Mouse (Mus musculus) liver, embryonic 11.5 days (tissue): Measurements from ENCODE around the gene Synrg. TPM values are rescaled to one million over a fixed set of nuclear protein-coding genes. Genes with fewer than 3 reads are reported as not detected.

Experiments
- ATAC-seq: fragments of 200-750 bp; cut with Nextera tagmentation; replicated peaks from 2 replicates; pipeline ENCODE4 v1.8.0; 2017; ENCODE audit warnings: moderate number of reproducible peaks, mild to moderate bottlenecking, moderate TSS enrichment, moderate library complexity; ENCODE audit not compliant: low FRiP score
- DNase-seq: peaks from one replicate; pipeline ENCODE4 v3.0.0-alpha.2; 2017; ENCODE audit warnings: low spot score
- H3K27ac ChIP-seq: fragments of 300-500 bp; sonication (generic); 2 replicates; pipeline ENCODE4 v1.5.1; 2014; ENCODE audit warnings: mild to moderate bottlenecking, low read depth, low read length, control low read depth
- H3K27me3 ChIP-seq: fragments of 300-500 bp; sonication (generic); replicated peaks from 2 replicates; pipeline ENCODE4 v1.6.1; 2014; ENCODE audit warnings: low read length, mixed read lengths; ENCODE audit not compliant: control insufficient read depth, insufficient read depth
- H3K36me3 ChIP-seq: fragments of 300-500 bp; sonication (generic); 2 replicates; pipeline ENCODE4 v1.6.1; 2014; ENCODE audit warnings: mild to moderate bottlenecking, low read length, moderate library complexity, mixed read lengths; ENCODE audit not compliant: control insufficient read depth, insufficient read depth
- H3K4me1 ChIP-seq: fragments of 300-500 bp; sonication (generic); replicated peaks from 2 replicates; pipeline ENCODE4 v1.6.1; 2014; ENCODE audit warnings: low read length, mixed read lengths; ENCODE audit not compliant: control insufficient read depth, insufficient read depth
- H3K4me2 ChIP-seq: fragments of 300-500 bp; sonication (generic); 2 replicates; pipeline ENCODE4 v1.6.1; 2014; ENCODE audit warnings: mild to moderate bottlenecking, control low read depth, moderate library complexity
- H3K4me3 ChIP-seq: fragments of 300-500 bp; sonication (generic); 2 replicates; pipeline ENCODE4 v1.5.1; 2014; ENCODE audit warnings: low read depth, low read length, control low read depth
- H3K9ac ChIP-seq: fragments of 300-500 bp; sonication (generic); 2 replicates; pipeline ENCODE4 v1.6.1; 2014; ENCODE audit warnings: low read depth, low read length, control low read depth
- H3K9me3 ChIP-seq: fragments of 300-500 bp; sonication (generic); 2 replicates; pipeline ENCODE4 v1.6.1; 2016; ENCODE audit warnings: low read length, inconsistent platforms, mixed read lengths; ENCODE audit not compliant: control insufficient read depth
- WGBS: fragments of 180-500 bp; shearing (Covaris S2); extraction: QIAGEN DNeasy Blood & Tissue Kit; methylation state at CpG from one replicate; pipeline ENCODE4 v1.1.7; 2014; 5-methylcytosine and 5-hydroxymethylcytosine counted together
- polyA plus RNA-seq: library from polyadenylated mRNA; unstranded; fragments of >200 nt; fragmentation: Nextera tagmentation; extraction: Ambion mirVana; gene quantifications from 2 replicates; pipeline ENCODE4 v1.2.1, GENCODE M21; 2014

Gene Synrg
- polyA plus RNA-seq, 1 experiment from 2014 or later: 9.0 TPM

DNA sequence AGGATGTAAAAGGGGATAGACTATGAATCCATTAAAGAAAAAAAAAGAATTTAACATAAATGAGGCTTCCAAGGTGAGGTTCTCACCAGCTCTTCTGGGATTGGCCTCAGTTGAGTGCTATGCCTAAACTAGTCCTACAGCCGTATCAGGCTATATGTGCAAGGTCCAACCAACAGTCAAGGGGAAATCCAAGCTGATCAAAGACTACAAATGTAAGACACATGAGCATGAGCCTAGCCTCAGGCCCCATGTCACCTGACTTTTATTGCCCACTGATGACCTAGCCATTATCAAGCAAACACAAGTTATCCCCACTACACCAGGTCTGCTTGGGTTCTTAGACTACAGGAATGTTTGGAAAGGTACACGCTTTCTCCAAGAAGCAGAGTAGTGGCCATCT is 95.6 kb downstream of the Synrg start:
- DNase-seq (no peak), ATAC-seq (no peak)
- Histone ChIP-seq H3K9ac (no peak overlapping the region), H3K36me3 (no peaks in the 10 kb centered on the region), H3K4me2 (no peak overlapping the region), H3K27me3 (0 out of 2 replicates have a peak, but pooled peaks cover 2% of the 10 kb centered on the region), H3K27ac (no peak overlapping the region), H3K9me3 (no peaks in the 10 kb centered on the region), H3K4me3 (no peak overlapping the region), H3K4me1 (no peaks in the 10 kb centered on the region)
- 92% methylated on average over 2 of the region's 2 CpGs for WGBS

- no peak overlapping the region for H3K27ac ChIP-seq
- peaks cover 4% of the 10 kb centered on the region for H3K27me3 ChIP-seq
- no peak overlapping the region for H3K4me2 ChIP-seq
- no peak overlapping the region for H3K4me3 ChIP-seq
- no peak for ATAC-seq
- WGBS: 75% methylated on average over 6 of the region's 6 CpGs
- no peaks in the 10 kb centered on the region for H3K9me3 ChIP-seq
- no peak overlapping the region for H3K9ac ChIP-seq
- DNase-seq: no peak
- no peaks in the 10 kb centered on the region for H3K36me3 ChIP-seq
- no peaks in the 10 kb centered on the region for H3K4me1 ChIP-seq
Observed at GRCm38 (mm10) chr11:84060635-84061034, 96.4 kb downstream of the Synrg start.

- Histone ChIP-seq H3K36me3 (no peaks in the 10 kb centered on the region), H3K9me3 (no peaks in the 10 kb centered on the region), H3K4me3 (no peak overlapping the region), H3K27ac (no peak overlapping the region), H3K4me1 (no peaks in the 10 kb centered on the region), H3K4me2 (no peak overlapping the region), H3K9ac (no peak overlapping the region), H3K27me3 (peaks cover 17% of the 10 kb centered on the region)
- 86% methylated on average over 2 of the region's 2 CpGs for WGBS
- ATAC-seq (no peak), DNase-seq (no peak)
Observed at GRCm38 (mm10) chr11:84061881-84062280, 97.7 kb downstream of the Synrg start.

DNA sequence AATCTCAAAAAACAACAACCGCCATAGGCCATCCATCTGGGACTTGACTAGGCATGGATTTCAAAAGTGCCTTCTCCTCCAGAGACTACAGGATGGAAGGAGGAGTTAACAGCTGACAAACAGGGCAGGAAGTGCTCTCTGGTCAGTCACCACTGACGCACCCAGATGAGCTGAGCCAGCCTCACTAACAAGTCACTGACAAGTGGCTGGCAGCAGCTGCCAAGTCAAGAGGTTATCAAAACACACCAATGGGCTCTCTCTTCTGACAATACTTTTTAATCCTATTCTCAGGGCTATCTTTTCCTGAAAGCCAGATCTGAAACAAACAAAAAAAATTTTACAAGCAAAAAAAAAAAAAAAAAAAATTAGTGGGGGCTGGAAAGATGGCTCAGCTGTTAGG is 98.6 kb downstream of the Synrg start:
- no peaks in the 10 kb centered on the region for H3K9me3 ChIP-seq
- no peak overlapping the region for H3K4me2 ChIP-seq
- WGBS: 47% methylated on average over 2 of the region's 2 CpGs
- H3K27ac ChIP-seq: no peak overlapping the region
- H3K36me3 ChIP-seq: no peaks in the 10 kb centered on the region
- H3K4me3 ChIP-seq: no peak overlapping the region
- no peak for ATAC-seq
- peaks cover 26% of the 10 kb centered on the region for H3K27me3 ChIP-seq
- H3K4me1 ChIP-seq: peaks cover 4% of the 10 kb centered on the region; the same call in 1 of the 2 replicates
- DNase-seq: no peak
- H3K9ac ChIP-seq: no peak overlapping the region

DNA sequence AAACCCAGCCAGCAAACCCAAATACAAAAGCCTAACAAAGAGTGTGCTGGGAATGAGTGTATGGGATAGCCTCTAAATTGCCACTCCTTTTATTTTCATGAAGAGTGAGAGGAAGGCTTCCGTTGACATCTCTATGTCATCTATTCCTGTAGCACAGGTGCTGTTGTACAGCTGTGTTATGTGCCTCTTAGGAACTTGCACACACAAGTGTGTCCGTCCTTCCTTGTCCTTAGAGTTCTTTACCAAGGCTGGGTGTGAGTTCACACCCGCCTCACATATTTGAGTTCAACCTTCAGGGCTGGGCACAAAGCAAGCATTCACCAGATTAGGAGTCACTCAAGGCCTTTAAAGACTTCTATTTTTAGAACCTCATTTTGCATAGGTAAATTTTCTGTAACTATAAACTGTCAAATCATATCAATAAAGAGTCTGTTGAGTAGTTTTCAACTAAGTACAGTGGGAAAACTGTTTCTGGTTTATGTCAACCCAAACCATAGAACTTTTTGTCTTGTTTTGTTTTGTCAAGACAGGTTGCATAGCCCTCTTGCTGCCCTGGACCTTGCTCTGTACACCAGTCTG is 99.5 kb downstream of the Synrg start:
- H3K27ac ChIP-seq: no peak overlapping the region
- peaks cover 5% of the 10 kb centered on the region; the same call in 1 of the 2 replicates for H3K4me1 ChIP-seq
- H3K36me3 ChIP-seq: no peaks in the 10 kb centered on the region
- H3K4me2 ChIP-seq: no peak overlapping the region
- 83% methylated on average over 3 of the region's 3 CpGs for WGBS
- H3K9ac ChIP-seq: no peak overlapping the region
- peaks cover 35% of the 10 kb centered on the region for H3K27me3 ChIP-seq
- no peak overlapping the region for H3K4me3 ChIP-seq
- DNase-seq: no peak
- no peak for ATAC-seq
- H3K9me3 ChIP-seq: no peaks in the 10 kb centered on the region

DNA sequence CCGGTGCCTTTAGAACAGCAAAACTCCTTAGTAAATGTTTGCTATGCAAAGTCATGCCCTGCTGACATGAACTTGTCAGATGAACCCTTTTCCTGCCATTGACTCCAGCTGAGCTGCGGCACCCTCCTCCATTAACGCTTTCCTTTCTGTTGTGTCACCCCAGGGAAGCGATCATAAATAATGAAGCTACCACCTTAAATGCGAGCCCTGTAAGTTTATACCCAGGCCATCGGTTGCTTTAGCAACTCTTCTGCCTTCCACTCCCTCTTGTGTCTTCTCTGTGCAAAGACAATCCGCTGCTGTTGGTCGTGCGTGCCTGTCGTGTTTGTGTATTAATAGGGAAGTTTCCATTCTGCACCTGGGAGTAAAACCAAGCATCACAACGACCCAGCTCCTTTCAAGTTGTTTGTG is 101.8 kb downstream of the Synrg start:
- H3K4me3 ChIP-seq: no peak overlapping the region
- peaks cover 45% of the 10 kb centered on the region for H3K27me3 ChIP-seq
- DNase-seq (no peak), ATAC-seq (no peak)
- no peak overlapping the region for H3K9ac ChIP-seq
- no peaks in the 10 kb centered on the region for H3K36me3 ChIP-seq
- 9% methylated on average over 11 of the region's 11 CpGs for WGBS
- 0 out of 2 replicates have a peak overlapping the region, but pooled peaks have one; percentile 9 for H3K4me2 ChIP-seq
- H3K4me1 ChIP-seq: peaks cover 5% of the 10 kb centered on the region; the same call in 1 of the 2 replicates
- no peak overlapping the region for H3K27ac ChIP-seq
- no peaks in the 10 kb centered on the region for H3K9me3 ChIP-seq

- no peak for ATAC-seq
- DNase-seq: no peak
- Histone ChIP-seq H3K9ac (no peak overlapping the region; the same call in 1 of the 2 replicates), H3K4me3 (no peak overlapping the region; the same call in 1 of the 2 replicates), H3K36me3 (no peaks in the 10 kb centered on the region), H3K9me3 (no peaks in the 10 kb centered on the region), H3K27ac (no peak overlapping the region), H3K27me3 (peaks cover 45% of the 10 kb centered on the region), H3K4me1 (peaks cover 5% of the 10 kb centered on the region; the same call in 1 of the 2 replicates), H3K4me2 (peak overlapping the region; percentile 80)
- 15% methylated on average over 18 of the region's 18 CpGs for WGBS
Observed at GRCm38 (mm10) chr11:84066927-84067645, 102.9 kb downstream of the Synrg start.

DNA sequence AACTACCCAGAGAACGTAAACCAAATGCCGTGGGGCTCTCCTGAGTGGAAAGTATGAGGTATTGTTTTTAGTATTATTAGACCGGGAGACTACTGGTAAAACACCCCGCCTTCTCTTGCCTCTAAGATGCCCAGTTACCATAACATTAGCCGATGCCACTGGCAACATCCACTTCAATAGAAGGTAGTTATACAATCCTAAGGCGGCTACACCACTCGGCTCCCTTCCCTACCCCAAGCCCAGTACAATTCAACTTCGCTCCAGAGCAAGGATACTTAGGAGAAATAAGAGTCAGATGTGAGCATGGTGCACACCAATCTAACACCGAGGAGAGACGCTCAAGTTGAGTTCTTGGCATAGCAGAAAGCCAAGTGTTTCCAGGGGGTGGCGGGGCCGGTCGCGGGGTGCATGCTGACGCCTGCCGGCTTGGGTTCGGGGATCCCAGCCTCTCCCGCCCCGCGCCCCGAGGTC is 103.5 kb downstream of the Synrg start:
- Histone ChIP-seq H3K4me1 (peaks cover 5% of the 10 kb centered on the region; the same call in 1 of the 2 replicates), H3K9me3 (no peaks in the 10 kb centered on the region), H3K27ac (no peak overlapping the region), H3K27me3 (peaks cover 45% of the 10 kb centered on the region), H3K4me3 (peak overlapping the region; percentile 65), H3K36me3 (no peaks in the 10 kb centered on the region), H3K4me2 (peak overlapping the region; percentile 80), H3K9ac (peak overlapping the region; percentile 47)
- ATAC-seq (no peak; the same call in 1 of the 2 replicates), DNase-seq (no peak)
- WGBS: 7% methylated on average over 20 of the region's 21 CpGs
